Mouse (Mus musculus) embryonic fibroblast, embryonic 13.5 days (primary cell): ENCODE results near the gene Gm12845.

Experiments
- CTCF ChIP-seq: IDR thresholded peaks from 2 replicates; pipeline ENCODE4 v1.5.1; 2011; ENCODE audit warnings: mild to moderate bottlenecking, control low read depth, low read length, moderate library complexity, borderline replicate concordance; ENCODE audit not compliant: insufficient read depth
- POLR2A ChIP-seq: IDR thresholded peaks from 2 replicates; pipeline ENCODE4 v1.6.1; 2011; ENCODE audit warnings: low read depth, mild to moderate bottlenecking, control low read depth, low read length, moderate library complexity

GRCm38 (mm10) chr4:117676903-117677302 lies 47.3 kb upstream of the Gm12845 start:
- TF ChIP-seq CTCF, result peak; percentile 80; the same call in 1 of the 2 replicates
- TF ChIP-seq POLR2A, result no peak
